Mouse (Mus musculus): ENCODE measurements at regions not wholly inside any gene's neighbourhood (a gene's known extent, or its start where the extent isn't known, plus 50 kb on each side); places are given as distances from the start of the nearest gene placed in this dataset.

DNA sequence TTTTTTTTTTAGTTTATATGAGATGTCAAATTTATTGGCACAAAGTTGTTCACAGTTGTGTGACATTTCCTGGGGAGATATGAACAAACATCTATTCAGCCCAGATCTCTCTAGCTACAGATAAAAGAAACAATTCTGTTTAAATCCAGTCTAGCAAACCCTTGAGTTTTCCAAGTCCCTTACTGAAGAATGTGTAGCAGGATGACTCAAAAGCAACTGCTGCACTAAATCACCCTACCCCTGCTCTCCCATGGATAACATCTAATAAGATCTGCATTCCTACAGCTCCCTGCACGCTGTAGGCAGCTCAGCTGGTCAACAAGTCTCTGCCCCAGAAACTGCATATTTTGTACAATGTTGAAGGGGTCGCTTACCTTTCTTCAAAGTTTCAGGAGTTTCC, 1242.6 kb upstream of the Lrrc6 start:
- in situ Hi-C loops (cut with MboI, MseI) = no loop called here

DNA sequence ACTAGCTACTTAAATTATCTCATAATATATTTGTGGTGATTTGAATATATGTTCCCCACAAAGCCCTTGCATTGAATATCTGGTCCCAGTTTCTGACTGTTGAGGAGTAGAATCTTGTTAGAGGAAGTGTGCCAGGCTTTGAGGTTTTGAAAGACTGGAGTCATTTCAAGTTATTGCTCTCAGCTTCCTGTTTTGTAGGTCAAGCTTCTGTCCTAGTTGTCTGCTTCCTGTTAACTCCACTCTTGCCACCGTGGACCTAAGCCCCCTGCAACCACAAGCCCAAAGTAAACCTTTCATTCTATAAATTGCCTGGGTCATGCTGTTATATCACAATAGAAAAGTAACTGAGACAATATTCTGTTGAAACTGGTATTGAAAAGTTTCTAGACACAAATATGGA, 1232.3 kb upstream of the Lrrc6 start:
- in situ Hi-C loops (cut with MboI, MseI) = no loop called here

DNA sequence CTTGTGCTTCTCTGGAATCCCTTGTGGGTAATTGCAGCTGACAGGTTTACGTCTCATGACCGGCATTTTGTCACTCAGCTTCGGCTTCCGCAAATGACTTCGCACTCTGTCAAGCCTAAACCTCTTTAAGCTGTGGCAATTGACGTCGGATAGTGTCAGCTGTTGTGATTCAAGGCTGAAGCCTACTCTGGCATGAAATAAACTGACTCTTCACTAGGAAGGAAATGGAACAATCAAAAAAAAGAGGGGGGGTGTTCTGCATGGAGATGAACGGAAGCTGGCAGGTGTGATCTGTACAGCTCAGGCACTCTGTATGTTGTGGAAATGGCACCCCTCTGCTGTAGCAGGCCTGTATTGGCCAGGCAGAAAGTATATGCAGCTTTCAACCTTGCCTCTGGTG, 1228.8 kb upstream of the Lrrc6 start:
- in situ Hi-C loops (cut with MboI, MseI) = loop anchor here (10.0 kb wide), 1 partner anchor 365 kb away; no protein-coding TSS in a partner anchor

DNA sequence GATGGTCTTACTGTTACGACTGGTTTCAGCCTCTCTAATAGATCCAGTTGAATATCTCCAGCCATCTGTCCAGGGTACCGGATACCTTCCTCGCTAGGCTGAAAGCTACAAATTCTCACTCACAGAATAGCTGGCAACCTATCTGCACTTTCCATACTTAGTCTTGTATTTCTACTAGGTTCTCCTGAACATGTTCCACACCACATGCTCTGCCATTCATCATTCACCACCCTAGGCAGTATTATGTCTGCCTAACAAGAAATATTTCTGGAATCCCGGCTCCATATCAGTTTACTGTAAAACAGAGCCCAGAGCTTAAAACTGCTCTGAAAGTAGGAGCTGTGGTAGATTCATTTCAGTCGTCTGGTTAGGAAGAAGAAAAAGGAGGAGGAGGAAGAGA, 1224.5 kb upstream of the Lrrc6 start:
- in situ Hi-C loops (cut with MboI, MseI) = loop anchor here (10.0 kb wide), 1 partner anchor 360 kb away; no protein-coding TSS in a partner anchor

DNA sequence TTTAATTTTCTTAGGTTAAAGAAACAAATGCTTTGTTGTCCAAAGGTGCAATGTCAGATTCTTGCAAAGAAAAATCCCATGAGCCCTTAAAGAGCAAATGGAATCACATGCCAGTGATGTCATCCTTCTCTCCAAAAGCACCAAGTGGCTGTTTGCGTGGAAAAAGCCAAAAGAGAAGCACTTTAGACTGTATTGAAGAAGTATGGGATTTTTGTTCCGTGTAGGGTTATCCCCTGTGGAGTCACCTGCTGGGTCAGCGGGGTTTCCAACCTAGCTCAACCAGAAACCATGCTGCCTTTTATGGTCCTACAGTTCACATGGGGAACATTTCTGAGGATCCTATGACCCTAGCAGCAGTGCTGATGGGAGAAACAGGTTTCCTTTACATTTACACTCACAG, 1213.5 kb upstream of the Lrrc6 start:
- in situ Hi-C loops (cut with MboI, MseI) = no loop called here

DNA sequence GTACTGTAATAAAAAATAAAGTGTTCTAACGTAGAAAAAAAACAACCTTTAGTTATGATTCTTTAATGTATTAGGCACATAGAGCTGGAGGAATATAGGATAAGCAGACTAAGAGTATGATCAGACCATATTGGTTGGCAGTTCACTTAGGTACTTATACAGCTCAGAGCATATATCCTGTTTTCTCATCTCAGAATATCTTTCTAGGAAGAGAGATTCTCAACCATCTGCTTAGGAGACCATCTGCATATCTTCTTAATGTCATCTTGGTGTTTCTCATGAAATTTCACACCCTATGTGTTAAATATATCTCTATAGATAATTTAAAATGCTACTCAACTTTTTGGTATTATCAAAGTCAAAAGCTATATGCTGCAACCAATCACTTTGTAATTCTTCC, 1185.4 kb upstream of the Lrrc6 start:
- in situ Hi-C loops (cut with MboI, MseI) = no loop called here

DNA sequence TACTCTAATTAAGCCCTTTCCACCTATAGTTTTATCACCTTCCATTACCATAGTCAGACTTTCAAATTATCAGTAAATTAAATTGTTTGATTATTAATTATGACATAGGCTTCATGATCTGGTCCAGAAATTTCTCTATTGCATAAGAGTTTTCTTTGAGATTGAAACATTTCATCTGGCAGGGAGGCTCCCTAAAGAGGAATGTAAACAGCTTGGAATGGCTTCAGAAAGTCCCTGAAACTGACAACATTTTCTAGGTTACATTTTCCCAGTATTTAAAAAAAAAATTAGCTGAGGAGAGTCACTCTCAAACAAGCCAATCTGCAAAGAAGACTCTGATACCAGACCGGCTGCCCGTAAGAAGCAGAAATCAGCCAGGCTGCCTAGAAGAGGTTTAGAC, 1172.6 kb upstream of the Lrrc6 start:
- in situ Hi-C loops (cut with MboI, MseI) = no loop called here

DNA sequence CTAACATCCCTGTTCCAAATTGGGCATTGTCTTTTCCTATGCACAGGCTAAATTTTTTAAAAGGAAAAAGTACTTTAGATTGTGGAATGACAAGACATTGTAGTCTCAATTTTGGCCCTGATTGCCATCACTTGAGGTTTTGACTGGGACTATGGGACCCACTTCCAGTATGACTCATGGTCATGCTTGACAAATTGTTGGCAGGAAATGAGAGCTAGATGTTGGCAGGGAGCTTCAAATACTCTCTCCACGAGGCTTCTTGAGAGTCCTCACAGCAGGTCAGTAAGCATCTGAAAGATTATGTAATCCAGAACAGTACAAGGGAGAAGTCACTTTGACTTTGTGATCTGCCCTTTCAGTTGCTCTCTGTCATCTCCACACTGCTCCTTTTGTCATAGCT, 1135.4 kb upstream of the Lrrc6 start:
- in situ Hi-C loops (cut with MboI, MseI) = no loop called here

DNA sequence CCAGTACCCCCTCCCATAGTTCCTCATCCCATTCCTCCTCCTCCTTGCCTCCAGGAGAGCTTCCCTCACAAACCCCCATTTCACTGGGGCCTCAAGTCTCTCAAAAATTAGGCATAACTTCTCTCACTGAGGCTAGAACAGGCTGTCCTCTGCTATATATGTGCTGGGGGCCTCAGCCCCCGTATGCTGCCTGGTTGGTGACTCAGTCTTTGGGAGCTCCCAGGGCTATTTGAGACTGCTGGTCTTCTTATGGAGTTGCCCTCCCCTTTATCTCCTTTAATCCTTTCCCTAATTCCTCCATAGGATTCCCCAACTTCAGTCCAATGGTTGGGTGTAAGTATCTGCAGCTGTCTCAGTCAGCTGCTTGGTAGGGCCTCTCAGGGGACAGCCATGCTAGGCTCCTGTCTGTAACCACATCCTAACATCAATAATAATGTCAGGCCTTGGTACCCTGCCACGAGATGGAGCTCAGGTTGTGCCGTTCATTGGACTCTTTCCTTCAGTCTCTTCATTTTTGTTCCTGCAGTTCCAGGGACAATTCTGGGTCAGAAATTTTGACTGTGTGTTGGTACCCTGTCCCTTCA, 1126.1 kb upstream of the Lrrc6 start:
- in situ Hi-C loops (cut with MboI, MseI) = no loop called here

DNA sequence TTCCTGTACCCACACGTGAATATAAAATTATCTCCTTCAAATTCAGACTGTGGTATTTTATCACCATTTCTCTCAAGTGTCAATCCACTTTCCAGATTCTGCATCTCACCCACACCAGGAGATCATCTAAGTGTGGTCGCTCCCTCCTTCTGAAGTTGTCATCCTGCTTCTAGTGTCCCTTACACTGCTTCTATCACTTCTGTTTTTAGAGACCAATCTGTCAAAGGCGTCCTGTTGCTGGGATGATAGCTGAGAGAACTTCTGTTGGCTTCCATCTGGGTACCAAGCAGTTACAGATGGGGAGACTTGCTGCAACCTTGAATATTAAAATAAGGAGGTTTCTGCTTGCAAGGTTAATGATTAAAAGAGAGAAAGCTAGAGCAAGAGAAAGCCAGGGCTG, 1111.2 kb upstream of the Lrrc6 start:
- in situ Hi-C loops (cut with MboI, MseI) = loop anchor here (5.0 kb wide), 1 partner anchor 660 kb away; no protein-coding TSS in a partner anchor

DNA sequence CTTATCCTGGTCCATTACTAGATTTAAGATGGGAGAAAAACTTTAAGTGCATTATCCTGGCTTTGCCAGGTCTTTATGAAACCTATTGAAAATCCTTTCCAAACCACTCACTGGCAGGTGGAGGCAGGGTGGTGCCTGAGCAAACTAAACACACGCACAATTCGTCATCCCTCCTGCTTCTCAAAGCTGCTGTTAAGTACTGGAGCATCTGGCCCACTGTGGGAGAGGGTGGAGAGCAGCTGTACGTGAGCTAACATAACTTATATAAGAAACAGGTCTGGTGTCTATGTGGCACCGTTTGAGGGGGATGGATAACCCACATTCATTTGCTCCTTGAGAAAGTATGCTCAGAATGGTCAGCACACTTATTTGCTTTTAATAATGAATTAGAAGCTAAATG, 1097.7 kb upstream of the Lrrc6 start:
- in situ Hi-C loops (cut with MboI, MseI) = no loop called here

DNA sequence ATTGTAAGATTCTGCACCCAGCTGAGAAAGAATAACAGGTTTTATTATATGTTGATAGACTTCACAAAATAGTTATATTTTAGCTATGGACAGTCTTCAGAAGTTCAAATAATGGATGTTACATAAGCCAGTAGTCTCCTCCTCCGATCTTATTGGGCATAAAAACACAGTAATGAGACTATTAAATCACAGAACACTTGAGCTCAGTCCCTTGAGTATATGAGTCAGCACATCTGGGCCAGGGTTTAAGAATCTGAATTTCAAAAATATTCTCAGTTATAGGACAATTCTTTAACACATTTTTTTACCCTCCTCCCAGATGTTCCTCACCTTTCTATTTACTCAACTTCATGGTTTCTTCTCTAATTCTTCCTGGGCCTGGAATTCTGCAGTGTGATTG, 1075.9 kb upstream of the Lrrc6 start:
- in situ Hi-C loops (cut with MboI, MseI) = no loop called here

DNA sequence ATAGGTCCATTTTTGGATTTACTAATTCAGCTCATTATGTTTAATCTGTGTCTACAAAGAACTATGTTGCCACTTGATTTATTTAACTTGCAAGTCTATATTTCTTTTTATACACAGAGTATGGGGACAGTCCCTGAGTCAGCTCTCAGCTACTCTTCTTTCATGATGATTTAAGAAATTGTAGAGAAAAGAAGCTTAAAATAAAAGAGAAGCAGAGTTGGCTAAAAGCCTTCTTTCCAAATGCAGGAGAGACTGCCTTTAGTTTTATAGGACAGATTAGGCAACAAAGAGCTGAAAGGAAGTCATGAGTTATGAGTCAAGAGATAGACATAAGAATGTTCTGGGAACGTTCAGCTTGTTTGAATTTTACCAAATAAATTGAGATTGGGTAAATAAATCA, 1070.9 kb upstream of the Lrrc6 start:
- in situ Hi-C loops (cut with MboI, MseI) = no loop called here

DNA sequence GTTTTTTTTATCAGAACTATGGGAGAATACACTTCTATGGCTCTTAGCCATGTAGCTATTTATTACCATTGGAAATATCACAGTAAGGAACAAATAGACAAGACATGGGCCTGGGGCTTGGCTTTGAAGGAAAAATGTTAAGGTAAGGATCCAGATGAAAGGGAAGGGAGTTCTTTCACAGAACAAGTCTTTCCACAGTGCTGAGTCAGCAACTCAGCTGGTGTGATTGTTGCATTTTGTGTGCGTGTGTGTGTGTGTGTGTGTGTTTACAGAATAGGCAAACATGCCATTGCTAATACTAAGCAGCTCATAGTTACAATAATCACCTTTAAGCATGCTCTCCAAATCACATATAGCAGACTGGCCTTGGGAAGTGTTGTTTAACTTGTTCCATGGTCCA, 1056.6 kb upstream of the Lrrc6 start:
- in situ Hi-C loops (cut with MboI, MseI) = no loop called here

DNA sequence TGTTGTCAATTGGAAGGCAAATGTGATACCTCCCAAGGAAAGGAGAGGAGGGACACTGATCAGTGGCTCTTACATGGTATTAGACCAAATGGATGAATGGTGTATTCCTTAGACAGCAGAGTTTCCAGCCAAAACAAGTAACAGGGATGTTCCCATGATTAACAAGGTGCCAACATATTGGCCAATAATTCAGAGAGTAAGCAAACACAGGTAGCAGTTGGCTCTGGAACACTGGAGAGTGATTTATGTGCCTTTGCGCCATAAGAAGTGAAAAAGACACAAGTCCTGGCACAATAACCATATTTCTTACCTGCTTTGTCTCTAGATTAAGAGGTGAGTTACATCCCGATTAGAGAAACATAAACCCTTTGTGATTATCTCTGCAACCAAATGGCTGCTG, 1051.2 kb upstream of the Lrrc6 start:
- in situ Hi-C loops (cut with MboI, MseI) = no loop called here

DNA sequence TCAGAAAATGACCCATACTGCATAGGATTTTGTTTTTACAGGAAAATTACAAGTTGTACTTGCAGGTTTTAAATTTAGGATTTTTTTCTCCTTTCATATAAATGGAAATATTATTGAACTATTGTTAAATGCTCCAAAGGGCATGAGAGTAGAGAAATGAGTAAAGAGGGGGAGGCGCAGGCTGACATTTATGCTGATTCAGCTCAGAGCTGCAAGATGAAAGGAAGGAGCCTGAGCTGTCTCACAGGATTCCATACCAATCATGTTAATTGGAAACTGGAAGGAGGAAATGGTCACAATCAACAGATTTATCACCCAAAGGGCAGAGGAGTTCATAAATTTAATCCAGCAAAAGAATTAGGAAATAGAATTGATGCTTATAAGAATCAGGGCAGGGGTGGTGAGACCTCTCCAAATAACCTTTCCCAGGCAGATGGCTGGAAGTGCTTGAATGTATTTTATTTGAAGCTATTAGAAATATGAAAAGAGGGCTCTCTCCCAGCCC, 1046.2 kb upstream of the Lrrc6 start:
- in situ Hi-C loops (cut with MboI, MseI) = no loop called here

DNA sequence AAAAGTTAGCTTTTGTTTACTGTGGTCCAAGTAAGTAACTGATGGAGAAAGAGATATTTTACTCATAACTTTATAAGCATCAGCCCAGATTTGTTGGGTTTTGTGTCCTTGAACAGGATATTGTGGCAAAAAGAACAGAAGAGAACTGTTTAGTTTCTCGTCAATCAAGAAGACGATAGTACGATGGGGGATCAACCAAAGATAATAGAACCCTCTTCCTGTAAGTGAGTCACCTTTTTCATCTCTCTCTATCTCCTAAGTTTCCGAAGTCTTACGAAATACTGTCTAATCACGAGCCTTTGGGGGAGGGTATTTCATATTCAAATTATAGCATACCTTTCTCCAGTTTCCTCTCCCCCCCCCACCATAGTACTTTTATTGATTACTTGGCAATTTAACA, 1045.0 kb upstream of the Lrrc6 start:
- in situ Hi-C loops (cut with MboI, MseI) = no loop called here

DNA sequence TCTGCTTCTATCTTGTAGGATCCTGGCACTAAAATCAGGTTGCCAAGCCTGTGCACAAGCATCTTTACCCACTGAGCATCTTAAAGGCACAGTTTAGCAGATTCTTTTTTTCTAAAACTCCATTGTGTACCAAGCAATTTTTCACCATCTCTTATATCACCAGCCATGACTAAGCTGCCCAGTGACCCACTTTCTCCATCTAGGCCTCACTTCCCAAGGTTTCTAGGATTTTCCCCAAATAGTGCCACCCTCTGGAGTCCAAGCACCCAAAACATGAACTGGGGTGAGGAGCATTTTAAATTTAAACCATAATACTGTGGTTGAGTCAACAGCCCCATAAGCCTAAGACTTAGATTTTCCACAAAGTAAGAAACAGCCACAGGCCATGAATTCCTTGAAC, 1013.0 kb upstream of the Lrrc6 start:
- in situ Hi-C loops (cut with MboI, MseI) = no loop called here

DNA sequence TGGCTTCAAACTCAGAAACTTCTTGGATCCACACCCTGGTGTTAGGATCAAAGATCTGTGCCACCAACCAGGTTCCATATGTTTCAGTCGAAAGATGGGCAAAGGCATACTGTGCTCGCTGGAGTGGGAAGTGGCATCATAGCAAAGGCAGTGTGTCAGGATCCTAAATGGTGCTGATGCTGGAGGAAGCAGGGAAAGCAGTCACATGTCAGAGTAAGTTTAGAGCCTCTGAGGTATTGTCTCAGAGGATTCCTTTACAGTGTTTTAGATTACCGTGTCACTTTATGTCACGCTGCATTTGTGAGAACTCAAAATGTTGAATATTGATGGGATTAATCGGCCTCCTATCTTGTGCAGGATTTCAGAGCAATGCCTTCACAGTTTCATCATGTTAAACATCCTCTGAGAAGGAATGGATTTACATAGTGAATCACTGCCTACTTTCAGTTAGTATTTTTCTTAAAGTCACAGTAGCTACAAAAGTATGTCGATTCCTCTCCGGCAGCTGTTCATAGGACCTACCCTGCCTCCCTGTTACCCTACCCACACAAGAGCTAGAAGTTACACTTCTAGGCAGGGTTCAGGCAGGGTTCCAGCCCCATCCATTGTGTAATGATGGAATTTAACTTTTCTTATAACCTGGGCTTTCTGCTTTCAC, 994.4 kb upstream of the Lrrc6 start:
- in situ Hi-C loops (cut with MboI, MseI) = no loop called here

DNA sequence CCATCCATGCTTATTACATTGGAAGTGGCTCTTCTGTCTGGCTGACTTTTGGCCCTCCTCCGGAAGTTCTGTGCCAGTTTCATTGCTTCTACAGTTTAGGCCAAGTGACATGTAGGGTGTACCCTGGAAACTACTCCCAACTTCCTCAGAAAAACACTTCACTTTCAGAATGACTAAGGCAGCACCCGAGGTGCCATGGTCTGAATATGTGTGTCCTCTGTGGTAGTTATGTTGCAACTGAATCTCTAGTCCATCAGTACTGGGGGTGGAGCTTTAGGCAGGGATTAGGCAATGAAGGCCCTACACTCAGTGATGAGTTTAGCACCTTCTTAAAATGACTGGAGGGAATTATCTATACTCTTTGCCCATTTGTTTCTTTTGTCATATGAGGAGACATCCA, 981.0 kb upstream of the Lrrc6 start:
- in situ Hi-C loops (cut with MboI, MseI) = no loop called here

DNA sequence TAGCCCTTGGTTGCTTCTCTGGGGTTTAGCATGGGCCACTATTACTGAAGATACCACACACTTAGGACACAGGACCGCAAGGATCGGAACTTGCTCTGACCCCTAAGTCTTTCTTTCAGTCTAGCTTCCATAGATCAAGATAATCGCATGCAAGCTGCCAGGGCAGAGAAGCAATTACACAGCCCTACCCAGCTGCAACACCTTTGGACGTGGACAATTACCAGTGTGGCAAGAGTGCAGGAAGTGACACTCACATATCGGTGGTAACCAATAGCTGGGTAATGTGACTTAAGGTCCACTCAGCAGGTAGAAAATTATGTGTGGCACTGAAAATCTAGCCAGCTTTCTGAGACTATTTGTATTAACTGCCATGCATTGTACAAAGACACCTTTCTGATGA, 973.6 kb upstream of the Lrrc6 start:
- in situ Hi-C loops (cut with MboI, MseI) = no loop called here

DNA sequence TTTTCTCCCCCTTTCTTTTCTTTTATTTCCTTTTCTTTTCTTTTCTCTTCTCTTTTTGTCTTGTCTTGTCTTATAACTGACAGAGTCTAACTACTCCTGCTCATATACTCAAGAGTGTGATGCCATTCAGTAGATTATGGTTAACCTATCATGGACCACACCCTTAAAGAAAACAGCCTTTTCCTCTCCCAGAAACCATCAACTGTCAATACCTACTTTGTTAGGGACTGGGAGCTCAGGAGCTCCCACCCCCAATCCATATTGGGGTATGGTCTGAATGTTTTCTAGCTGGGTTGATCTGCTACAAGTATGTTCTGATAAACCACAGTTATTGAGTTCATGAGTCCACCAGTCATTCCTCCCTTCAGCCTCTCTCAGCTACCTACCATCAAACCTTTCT, 972.3 kb upstream of the Lrrc6 start:
- in situ Hi-C loops (cut with MboI, MseI) = no loop called here

DNA sequence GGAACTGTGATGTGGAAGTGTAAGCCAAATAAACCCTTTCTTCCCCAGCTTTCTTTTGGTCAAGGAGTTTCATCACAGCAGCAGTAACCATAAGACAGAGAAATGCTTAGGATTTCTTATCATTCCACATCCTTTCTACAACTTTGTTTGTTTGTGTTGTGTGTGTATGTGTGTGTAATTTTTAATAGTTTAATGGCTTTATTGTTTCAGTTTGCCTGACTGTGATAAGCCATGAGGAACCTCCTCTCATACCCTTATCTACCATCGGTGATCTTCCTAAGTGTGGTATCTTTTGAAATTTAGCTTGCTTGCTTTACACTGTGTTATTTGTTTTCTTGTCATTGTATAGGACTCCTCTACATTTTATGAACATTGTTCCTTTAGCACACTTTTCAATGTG, 970.6 kb upstream of the Lrrc6 start:
- in situ Hi-C loops (cut with MboI, MseI) = no loop called here

DNA sequence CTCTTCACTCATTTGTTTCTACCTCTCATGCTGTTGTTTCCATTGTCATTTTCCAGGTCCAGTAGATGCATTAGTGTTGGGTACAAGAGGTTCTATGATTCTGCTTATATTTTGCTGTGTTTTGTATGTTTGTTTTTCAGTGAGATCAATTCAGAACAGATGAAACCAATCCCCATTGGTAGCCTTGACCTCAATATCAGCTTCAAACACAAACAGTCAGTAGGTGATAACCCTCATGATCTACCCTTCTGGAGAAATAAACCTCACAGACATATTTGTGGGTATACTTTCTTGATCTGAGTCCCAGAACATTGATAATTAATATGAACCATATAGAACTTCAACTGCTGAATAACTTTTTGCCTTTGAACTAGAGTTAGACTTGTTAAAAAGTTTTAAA, 969.3 kb upstream of the Lrrc6 start:
- in situ Hi-C loops (cut with MboI, MseI) = no loop called here

Measured in T-helper 1 cell (primary cell).